Mouse (Mus musculus) cerebellum, adult 11-12 months (tissue): ENCODE data around the gene Il6st.

Source experiments
- DNase-seq: peaks from one replicate; pipeline ENCODE4 v3.0.0; 2022

The Il6st gene

DNA sequence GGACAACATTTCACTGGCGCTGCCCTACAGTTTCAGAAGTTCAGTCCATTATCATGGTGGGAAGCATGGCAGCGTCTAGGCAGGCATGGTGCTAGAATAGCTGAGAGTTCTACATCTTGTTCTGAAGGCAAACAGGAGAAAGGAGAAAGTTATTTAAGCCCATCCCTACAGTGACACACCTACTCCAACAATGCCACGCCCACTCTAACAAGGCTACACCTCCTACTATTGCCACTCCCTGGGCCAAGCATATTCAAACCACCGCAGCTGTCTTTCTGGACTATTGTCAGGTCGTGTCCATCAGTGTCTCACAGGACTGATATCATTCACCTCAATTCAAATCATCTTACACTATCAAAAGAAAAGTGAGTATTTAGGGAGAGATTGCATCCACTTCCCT, 22.8 kb downstream of the Il6st start:
- no peak for DNase-seq

DNA sequence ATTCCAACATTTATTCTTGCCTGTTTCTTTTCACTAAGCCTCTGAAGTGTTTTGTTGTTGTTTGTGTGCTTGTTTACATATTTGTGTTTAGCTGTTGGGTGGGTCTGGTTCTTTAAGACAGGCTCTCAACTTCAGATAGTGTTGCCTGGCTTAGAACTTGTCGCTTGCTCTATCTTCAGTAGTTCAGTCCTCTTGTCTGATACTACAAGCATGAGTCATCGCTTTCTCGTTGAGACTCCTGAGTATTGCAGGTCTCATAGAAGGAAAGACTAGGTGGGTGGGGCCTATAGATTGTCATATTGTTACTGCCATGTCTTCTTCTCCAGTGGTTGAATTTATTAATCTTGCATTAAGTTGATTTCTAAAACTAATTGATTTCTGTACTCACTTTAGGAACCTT, 26.2 kb downstream of the Il6st start:
- DNase-seq = no peak

DNA sequence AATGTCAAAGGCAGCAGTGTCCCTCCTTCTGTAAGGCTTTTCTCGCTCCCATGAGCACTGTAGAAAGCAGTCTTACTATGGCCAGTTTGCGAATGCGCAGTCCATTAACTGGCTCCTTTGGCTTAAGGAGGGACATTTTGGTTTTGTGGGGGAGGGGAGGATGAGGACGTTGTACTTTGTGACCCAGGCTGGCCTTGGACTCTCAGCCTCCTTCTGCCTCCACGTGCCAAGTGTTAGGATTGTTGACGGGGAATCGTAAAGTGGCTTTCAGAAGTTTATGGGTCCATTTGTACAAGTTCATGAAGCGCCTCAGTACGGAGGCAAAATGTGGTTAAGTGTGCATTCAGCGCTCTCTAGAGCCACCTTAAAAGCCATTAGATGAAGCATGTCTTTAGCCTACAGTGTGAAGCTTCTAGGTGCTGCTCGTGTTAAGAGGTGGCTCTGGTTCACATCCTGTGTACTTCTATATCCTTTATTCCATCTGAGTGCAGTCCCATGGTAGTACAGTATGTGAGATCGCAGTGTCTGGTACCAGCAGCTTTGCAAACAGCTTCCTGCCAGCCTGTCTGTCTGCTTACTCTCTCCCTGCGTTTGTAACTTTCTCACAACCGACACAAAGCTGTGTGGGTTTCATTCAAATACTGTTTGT, 27.9 kb downstream of the Il6st start:
- no peak for DNase-seq

DNA sequence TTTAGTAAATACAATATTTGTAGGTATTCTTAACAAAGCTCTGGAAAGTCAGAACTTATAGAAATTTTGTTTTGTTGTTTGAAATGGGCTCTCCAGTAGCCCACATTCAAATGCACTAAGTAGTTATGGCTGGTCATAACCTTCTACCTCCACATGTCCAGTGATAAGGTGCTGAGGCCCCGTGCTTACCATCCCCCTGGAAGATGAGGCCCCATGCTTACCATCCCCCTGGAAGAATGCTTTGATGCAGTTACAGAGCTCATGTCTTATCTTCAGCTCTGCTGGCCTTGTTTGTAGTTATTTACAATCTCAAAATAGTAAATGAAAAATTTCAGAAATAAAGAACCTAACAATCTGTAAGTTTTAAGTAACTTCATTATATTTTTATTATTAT, 28.4 kb downstream of the Il6st start:
- DNase-seq = no peak

DNA sequence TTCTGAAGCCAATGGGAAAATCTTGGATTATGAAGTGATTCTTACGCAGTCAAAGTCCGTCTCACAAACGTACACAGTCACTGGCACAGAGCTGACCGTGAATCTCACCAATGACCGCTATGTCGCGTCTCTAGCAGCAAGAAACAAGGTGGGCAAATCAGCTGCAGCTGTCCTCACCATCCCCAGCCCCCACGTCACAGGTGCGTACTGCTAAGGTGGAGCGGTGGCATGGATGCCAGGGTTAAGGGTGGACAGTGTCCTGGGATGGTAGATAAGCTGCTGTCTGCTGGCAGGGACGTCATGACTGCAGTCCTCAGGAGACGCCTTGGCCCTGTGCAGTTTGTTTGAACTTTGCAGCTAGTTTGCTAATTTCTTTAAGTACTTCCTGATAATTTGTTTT, 30.7 kb downstream of the Il6st start:
- DNase-seq = no peak

DNA sequence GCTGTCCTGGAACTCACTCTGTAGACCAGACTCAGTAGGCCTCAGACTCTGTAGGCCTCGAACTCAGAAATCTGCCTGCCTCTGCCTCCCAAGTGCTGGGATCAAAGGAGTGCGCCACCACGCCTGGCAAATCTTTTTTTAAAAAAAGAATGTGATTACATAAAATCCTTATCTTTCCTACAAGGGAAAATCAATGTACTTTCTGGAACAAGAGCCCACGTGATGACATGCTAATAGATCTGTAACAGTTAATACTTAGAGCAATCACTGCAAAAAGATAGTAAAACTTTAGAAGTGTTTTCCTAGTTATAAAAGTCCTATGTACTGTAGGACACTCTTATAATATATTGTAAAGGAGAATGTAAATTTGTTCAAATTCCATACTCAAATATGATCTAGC, 36.2 kb downstream of the Il6st start:
- no peak for DNase-seq

DNA sequence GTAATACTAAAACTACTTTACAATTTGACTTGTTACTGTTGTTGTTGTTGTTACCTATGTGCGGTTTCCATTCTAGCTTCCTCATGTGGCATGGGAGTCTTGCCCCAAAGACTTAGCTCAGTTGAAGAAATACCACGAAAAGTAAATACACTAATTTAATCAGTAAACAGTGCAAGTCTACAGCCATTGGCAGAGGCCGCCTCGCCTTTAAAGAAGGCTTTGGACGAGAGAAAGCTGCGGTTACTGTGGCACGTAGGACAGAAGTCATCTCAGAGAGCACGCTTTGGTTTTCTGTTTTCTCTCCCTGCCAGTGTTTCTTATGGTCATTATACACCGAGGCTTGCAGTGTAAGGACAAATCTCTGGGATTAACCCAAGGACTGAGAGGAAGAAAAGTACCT, 36.6 kb downstream of the Il6st start:
- no peak for DNase-seq

DNA sequence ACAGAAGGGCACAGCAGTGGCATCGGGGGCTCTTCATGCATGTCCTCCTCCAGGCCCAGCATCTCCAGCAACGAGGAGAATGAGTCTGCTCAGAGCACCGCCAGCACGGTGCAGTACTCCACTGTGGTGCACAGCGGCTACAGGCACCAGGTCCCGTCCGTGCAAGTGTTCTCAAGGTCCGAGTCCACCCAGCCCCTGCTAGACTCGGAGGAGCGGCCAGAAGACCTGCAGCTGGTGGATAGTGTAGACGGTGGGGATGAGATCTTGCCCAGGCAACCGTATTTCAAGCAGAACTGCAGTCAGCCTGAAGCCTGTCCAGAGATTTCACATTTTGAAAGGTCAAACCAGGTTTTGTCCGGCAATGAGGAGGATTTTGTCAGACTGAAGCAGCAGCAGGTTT, 40.0 kb downstream of the Il6st start:
- DNase-seq = no peak

DNA sequence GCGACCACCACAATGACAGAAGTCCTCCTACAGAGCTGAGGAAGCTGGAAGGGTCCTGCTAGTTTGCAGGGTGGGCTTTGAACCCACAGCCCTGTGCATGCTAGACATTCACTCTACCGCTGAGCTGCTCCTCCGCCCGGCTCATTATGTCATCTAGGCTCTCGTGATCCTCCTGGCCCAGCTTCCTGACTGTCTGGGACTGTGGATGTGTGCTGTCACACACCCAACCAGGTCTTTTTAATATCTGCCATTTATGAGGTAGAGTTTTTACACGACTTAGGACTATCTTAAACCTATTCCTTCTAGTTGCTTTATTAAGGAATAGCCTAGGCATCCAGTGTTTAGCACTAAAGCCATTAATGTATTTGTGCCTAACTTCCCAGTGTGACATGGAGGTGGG, 41.6 kb downstream of the Il6st start:
- no peak for DNase-seq

DNA sequence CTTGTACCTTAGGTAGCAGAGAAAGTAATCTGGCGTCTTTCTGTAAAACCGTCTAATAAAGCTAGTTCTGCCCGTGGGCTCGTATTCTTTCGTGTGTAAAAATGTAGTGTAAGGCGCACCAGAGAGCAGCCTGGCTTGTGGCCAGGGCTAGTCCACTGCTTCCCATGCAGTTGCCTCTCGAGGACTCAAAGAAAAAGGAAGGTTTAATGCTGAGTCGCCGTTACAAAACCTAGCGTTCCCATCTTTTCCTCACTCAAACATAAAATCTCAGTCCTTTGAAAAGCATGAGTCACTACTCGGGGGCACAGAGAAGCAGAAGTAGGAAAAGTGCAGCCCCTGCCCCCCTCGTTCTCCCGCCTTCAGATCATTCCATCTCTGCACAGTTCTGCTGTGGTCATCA, 42.9 kb downstream of the Il6st start:
- no peak for DNase-seq

DNA sequence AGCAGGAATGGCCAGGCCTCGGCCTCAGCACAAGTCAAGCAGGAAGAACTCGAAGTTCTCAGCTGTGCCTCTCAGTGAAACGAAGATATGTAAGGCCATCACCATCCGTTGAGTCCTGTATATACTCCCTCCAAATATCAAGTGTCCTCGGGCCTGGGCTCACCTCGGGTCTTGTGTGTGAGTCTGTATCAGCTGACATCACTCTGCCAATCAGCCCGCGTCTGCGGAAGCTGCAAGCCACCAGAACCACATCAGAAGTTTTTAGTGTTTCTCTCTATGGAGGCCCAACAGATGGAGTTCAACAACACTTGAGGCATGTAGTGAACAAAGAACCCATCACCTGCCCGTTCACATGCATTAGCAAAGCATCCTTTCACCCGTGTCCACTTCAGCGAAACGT, 43.8 kb downstream of the Il6st start:
- no peak for DNase-seq

DNA sequence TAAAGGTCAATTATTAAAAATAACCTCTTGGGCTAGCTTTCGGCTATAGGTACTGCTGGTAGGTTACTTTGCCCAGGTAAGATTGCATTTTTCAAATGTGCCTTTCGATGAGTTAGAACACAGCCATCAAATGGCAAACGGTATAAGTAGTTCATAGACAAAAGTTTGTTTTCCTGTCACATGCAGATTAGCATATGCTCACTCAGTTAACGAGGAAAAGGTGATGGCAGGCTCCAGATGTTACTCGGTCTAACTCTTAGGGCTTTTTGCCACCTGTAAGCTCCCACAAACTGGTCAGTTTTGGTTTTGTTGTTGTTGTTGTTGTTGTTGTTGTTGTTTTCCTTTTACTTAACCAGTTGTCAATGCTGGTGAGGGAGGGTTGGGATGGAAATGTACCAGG, 44.6 kb downstream of the Il6st start:
- no peak for DNase-seq

DNA sequence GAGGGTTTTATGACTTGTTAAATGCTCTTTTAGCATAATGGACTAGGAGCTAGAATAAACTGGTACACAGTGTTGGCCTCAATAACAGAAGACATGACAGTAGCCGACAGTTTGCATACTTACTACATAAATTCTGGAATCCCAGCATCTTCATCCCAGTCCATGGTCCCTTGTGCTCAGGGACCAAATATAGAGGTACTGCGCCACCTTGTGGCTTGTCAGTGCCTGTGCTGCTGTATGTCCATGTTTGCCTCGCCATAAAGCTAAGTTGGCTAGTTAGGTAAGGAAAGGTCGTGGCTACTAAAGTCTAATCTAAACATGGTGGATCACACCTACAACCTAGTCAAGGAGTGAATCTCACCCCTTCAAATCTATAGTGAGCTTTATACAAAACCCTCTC, 45.6 kb downstream of the Il6st start:
- peak; percentile 19 for DNase-seq

DNA sequence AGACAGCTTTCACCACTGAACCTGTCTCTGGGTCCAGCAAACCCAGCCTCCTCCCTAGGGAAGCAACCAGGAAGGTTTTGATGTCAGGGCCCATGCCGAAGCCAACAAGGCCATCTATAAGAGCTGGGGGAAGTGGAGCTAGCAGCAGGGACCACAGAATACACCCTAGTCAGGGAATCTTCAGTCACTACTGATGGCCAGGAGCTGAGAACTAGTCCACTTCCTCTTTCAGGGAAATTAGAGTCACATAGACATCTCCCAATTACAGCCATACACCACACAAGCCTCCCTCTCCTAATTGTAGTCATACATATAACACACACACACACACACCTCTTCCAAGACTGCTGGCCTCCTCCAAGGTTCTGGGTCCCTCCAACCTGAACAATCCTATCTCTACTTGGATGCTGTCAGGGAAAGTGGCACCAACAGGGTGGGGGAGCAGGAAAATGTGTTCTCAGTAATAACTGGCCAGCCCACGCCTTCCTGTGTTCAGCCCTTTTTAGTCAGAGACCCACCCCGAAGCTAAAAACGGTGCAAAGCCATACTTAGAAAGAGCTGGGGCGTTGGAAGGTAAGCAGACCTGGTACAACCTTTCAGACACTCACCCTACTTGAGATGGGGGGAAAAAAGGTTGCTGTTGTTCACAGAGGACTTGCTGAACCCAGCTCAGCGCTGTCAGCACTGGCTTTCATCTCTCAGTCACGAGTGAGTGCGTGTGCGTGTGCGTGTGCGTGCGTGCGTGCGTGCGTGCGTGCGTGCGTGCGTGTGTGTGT, 46.8 kb downstream of the Il6st start:
- no peak for DNase-seq

DNA sequence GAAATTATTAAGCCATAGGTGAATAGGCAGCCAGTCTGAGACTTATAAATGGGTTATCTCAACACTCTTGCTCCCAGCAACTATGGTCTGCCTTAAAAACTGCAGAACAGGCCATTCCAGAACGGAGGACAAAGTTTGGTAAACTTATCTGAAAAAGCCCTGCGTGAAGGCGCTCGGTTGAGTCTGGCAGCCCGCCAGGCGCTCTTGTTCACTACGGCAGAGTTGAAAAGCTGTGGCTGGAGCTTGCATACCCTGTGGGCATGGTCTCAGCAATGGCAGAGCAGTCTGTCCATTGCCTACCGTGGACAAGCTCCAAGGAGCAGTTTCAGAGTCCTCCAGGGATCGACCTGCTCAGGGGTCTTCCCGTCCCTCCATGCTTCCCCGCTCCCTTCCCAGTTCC, 47.4 kb downstream of the Il6st start:
- no peak for DNase-seq

DNA sequence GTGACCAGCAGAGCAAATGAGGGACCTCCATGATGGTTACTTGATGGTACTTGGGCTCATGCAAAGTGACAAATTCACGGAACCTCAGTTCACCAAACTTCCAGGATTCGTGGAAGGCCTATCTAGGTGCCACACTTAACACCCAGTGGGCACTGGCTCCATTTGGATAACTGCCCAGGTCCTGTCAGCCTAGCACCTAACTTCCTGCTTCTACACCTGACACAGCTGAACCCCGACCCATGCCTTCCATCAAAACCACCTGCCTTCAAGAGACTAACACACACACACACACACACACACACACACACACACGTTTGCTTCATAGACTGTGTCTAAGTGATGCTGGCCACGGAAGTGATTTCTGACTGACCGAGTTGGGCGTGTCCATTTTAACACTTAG, 47.9 kb downstream of the Il6st start:
- DNase-seq = no peak

DNA sequence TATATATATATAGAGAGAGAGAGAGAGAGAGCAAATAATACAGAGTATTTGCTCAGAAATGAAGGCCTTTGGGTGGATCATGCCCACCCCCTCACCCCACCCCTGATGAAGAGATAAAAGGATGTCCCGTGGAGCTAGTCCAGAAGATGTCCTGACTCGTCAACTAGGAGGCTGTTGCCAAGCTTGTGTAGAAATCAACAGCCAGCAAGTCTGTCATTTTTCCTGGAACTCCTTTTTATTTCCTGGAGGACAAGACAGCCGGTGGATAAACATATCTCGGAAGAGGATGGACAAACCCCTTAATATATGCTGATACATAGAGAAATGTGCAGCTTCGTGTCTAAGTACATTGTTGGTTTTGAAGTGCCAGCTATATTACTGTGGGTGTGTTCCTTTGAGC, 49.0 kb downstream of the Il6st start:
- DNase-seq = no peak

DNA sequence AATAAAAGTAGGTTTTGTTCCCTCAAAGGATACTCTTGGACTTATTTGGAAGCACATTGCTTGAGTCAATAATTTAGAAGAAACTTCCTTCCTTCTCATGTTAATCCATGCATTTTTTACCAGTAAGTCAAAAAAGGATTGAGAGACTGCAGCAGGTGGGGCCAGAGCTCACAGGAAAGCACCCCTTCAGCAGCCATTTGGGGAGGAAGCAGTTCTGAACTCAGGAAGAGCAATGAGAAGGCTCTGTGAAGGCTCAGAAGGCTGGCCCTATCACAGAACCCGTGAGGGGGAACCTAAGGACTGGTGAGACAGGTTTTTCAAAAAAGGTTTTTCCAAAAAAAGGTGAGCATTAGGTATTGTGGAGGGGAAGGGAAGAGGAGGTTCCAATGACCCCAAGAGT, 50.7 kb downstream of the Il6st start:
- DNase-seq = no peak

DNA sequence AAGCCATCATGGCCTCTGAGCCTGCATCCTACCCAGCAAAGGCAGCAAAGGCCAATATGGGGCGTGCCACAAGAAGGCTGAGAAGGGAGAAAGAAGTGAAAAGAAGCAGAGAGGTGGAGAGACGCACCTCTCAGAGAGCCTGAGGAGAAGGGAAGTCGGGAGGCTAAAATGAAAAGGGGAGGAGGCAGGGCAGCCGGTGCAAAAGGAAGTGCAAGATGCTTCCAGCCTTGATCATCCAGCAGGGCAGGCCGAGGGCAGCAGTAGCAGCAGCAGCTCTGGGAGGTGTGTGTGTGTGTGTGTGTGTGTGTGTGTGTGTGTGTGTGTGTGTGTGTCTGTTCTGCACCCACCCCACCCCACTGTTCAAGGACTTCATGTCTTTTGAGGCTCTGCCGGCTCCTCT, 58.4 kb downstream of the Il6st start:
- no peak for DNase-seq

DNA sequence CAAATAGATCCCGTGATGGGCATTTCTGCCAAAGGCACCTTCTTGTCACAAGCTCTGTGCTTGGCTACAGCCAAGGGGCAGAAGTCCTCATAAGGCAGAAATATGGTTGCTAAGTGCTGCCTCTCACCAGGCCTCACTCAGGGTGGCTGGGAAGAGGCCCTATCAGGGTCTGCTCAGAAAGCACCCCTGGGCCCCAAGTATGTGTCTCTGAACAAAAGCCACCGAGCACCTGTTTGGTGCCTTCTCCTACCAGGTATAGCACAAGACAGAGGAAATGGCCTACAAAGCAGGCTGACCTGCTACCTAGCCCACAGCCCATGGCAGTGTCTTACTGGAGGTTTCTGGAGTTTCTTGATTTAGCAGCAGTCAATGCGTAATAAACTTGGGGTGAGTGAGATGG, 59.0 kb downstream of the Il6st start:
- DNase-seq = no peak

DNA sequence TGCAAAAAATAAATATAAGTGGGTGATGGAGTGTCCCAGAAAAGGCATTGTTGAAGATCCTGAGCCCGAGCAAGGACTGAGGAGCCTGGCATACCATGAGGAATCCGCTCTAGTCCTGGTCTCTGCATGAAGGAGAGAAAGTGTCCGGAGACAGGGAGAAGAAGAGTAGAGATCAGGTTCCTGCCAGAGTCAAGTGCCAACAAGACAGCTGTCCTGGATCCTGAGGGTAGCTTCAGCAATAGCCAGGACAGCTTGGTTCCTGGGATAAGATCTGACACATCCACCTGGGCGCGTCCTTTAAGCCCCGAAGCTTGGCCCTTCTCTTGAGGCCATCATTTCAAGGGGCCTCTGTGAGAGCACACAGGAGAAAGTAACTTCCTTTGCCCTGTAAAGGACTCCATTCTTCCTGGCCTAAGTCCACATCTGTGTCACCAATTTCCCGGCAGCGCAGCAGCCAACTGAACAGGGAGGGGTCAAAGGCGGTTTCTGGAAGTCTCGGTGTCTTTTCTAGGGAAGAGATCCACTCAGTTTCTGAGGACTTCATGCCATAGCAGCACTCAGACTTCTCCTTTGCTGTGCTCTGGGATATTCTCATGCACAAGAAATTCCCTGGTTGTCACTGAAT, 59.6 kb downstream of the Il6st start:
- DNase-seq = no peak

DNA sequence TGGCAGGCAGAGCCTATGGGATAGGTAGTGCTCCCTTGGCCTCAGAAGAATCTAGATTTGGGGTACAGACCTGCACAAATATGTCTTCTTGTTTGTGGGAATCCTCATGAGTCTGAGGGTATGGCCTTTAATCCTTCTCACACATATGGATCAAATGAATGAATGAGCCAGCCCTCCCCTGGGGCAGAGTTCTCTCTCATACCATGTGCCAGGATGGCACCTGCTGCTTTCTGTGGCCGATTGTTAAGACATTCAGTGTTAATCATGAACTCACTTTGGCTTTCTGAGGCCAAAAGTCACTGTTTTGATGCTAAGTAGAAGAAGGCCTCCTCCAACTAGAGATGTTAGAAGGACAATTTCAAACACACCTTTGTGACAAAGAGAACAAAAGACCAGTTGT, 63.3 kb downstream of the Il6st start:
- no peak for DNase-seq

DNA sequence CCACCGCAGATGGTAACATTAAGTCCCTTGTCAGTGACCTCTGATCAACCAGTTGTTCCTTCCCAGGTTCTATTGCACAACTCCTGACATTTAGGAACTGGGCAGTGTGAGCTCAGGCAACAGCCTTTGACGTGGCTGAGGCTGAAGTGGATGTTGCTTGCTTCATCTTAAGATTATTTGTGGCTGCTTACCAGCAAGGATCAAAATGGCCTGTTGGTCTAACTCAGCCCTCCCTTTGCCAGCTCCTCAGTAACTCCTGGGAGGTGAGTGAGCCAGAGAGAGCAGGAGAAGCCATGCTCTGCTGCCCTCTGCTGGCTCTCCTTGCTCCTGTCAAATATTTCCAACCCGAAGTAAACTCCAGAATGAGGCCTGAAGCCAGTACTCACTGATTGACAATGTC, 66.0 kb downstream of the Il6st start:
- peak; percentile 15 for DNase-seq

DNA sequence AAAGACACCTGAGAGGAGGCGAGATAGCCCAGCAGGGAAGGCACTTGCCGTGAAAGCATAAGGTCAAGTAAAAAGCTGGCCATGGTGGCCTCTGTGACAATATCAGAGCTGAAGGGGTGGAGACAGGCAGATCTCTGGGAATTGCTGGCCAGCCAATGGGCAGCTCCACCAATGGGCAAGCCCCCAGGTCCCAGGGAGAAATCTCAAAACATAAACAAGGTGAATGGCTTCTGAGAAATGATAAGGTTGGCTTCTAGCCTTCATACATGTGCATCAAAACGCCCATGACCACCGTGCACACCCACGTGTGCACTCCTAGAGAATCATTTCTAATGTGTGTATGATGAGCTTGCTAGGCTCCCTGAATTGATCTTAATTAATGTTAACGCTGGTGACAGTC, 68.4 kb downstream of the Il6st start:
- DNase-seq = no peak

DNA sequence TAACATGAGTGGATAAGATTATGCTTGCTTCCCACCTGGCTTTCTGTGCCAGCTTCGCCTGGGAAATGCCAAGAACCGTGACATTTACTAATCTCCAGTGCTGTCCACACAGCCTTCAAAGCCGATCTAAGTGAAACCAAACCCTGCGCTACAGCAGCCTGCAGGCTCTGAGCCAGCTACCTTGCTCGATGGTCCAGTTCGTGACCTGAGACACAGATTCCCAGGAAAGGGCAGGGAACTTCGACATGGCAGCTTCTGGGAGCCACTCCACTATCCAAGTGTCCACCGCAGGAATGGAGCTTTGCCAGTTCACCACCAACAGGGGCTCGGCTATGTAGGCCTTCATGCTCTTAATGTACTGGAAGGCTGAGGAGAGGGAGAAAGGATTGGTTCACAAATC, 69.7 kb downstream of the Il6st start:
- no peak for DNase-seq
